Mouse (Mus musculus) mature B cell (primary cell): ENCODE data around the gene Ttc5.
"Not testable (repeated sequence)": the region's sequence is repeated elsewhere in the genome, so short reads cannot be mapped to it uniquely, and the experiment has no call there.

Experiments used
- in situ Hi-C: fragments of 300-500 bp; cut with MboI; formaldehyde crosslinking; loops from 2 replicates; pipeline ENCODE4 v1.14.3; 2019

The Ttc5 gene

GRCm38 (mm10) chr14:50784391-50785250, 698 bp downstream of the Ttc5 start:
- in situ Hi-C loops: loop anchor here (25.0 kb wide), 1 partner anchor 478 kb away; the partner anchor contains the start of gene Rnase2a

- in situ Hi-C loops: loop anchor here (25.0 kb wide), 1 partner anchor 480 kb away; the partner anchor contains the start of gene Rnase2a
Measured at GRCm38 (mm10) chr14:50782166-50782565, 3.2 kb downstream of the Ttc5 start.

- in situ Hi-C loops: no loop called here
Measured at GRCm38 (mm10) chr14:50771342-50771741, 14.0 kb downstream of the Ttc5 start.

- in situ Hi-C loops: no loop called here
Measured at GRCm38 (mm10) chr14:50765736-50766135, 19.6 kb downstream of the Ttc5 start.

- in situ Hi-C loops: no loop called here
Measured at GRCm38 (mm10) chr14:50758416-50759085, 26.8 kb downstream of the Ttc5 start.

DNA sequence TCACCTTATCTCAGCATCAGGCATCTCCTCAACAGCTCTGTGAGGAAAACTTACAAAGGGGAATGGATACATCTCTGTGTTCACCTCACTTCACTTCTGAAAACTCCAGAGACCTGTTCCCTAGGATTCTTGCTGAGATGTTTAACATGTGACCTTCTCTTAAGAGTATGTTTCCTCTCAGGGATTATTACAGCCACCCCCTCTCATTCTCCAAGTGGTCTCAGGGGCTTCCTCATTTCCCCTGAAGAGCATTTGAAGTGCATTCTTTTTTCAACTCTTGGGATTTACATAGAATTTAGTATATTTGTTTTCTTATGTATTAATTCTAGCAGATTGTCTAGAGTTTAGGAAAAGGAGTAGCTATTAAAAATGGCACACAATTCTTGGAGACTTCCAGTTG, 40.3 kb downstream of the Ttc5 start, which contains the start of gene Olfr749:
Olfr749 (minus strand) TSS at position 101 of the 400 bp plus-strand sequence.
- in situ Hi-C loops: no loop called here

GRCm38 (mm10) chr14:50741584-50741983, 43.7 kb downstream of the Ttc5 start:
- in situ Hi-C loops: no loop called here

GRCm38 (mm10) chr14:50740334-50740733, 45.0 kb downstream of the Ttc5 start:
- in situ Hi-C loops: no loop called here

GRCm38 (mm10) chr14:50722371-50722770, 62.9 kb downstream of the Ttc5 start:
- in situ Hi-C loops: not testable (repeated sequence)

GRCm38 (mm10) chr14:50719875-50720274, 65.4 kb downstream of the Ttc5 start:
- in situ Hi-C loops: not testable (repeated sequence)
